Mouse (Mus musculus) left cerebral cortex, adult 2 months (tissue): ENCODE data around the gene Nprl3. TPM values are rescaled to one million over a fixed set of nuclear protein-coding genes. Genes with fewer than 3 reads are reported as not detected.
"Not testable (repeated sequence)": the region's sequence is repeated elsewhere in the genome, so short reads cannot be mapped to it uniquely, and the experiment has no call there.

Experiments
- DNase-seq, 2 experiments: peaks; one replicate each; pipeline ENCODE4 v3.0.0; 2021 to 2022; ENCODE audit warnings: low spot score in 2 of 2, mixed read lengths in 1 of 2; ENCODE audit errors: extremely low spot score in 1 of 2
- H3K27ac ChIP-seq: fragments of 200-600 bp; 2 replicates; pipeline ENCODE4 v1.8.1; 2022
- H3K4me3 ChIP-seq: fragments of 200-600 bp; 2 replicates; pipeline ENCODE4 v1.8.1; 2022
- CTCF ChIP-seq: fragments of 200-600 bp; IDR thresholded peaks from 2 replicates; pipeline ENCODE4 v1.8.1; 2022; ENCODE audit warnings: antibody characterized with exemption, mild to moderate bottlenecking, moderate library complexity
- intact Hi-C: fragments of 180-260 bp; cut with DNase I; formaldehyde crosslinking; loops from one replicate; pipeline ENCODE4 v1.15.1; 2025
- total RNA-seq, 2 experiments: library from RNA; stranded (reverse); gene quantifications; 2 replicates each; pipeline ENCODE4 v1.2.3; 2021

Nprl3 gene
- total RNA-seq, 2 experiments from 2014 or later, result 45.2 to 52.2 TPM

GRCm38 (mm10) chr11:32220607-32221224 lies 46.8 kb downstream of the Nprl3 start:
- no peak for DNase-seq
- intact Hi-C loops, result no loop called here
- no peak for TF ChIP-seq CTCF
- Histone ChIP-seq H3K4me3 (peak overlapping the region; percentile 69), H3K27ac (peak overlapping the region; percentile 66)

DNA sequence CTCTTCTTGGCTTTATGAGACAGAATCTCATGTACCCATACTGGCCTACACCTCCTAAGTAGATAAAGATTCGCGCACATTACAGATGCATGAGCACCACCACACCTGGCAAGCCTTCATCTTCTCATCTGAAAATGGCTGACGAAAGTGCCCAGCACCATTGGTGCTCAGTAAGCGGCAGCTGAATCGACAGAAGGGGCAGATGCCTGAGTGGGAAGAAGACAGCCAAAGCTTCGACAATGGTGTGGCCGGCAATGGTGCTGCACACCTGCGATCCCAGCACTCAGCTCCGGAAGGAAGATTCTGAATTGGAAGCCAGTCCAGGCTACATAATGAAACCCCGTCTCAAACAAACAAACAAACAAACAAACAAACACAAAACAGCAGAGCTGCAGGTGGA lies 48.2 kb downstream of the Nprl3 start:
- no peak for DNase-seq
- no peak overlapping the region for H3K27ac ChIP-seq
- H3K4me3 ChIP-seq, result no peak overlapping the region
- TF ChIP-seq CTCF, result no peak
- intact Hi-C loops, result no loop called here

DNA sequence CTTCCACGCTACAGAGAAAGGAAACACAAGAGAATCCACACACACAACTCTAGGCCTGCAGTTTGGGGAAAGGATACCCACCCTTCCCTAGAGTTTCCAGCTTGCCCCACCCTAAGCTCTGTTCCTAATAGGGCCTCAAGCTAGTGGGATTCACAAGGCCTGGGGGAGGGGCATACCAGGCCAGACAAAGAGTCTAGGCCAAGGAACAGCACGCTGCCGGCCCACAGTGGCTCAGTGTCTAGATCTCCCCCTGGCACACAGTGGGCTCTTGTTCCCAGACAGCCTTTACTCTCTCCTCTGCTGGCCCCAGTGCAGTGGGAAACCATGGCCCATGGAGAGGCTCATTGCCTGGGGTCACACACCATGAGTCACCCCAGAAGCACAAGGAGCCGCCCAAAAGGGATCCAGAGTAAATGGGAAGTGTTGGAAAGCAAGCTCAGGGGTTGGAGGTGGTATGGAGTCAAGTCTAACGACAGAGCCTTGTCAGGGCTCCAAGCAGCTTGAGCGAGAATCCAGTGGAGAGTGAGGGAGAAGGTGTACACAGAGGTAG lies 48.9 kb downstream of the Nprl3 start:
- DNase-seq, result no peak
- intact Hi-C loops, result no loop called here

DNA sequence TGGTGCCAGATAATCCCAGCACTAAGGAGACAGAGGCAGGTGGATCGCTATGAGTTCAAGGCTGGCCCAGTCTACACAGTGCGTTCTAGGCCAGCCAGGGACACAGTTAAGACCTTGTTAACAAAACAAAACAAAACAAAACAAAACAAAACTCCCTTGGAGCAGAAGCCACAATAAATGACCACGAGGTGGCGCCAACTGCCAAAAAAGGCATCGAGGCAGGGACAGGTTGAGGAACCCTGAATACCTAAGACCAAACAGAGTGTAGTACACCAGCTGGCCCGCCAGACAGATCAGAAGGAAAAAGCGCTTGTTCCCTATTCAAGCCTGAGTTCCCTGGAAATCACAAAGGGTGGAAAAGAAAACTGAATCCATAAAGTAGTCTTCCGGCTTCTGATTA lies 50.7 kb downstream of the Nprl3 start:
- intact Hi-C loops, result loop anchor here (1.0 to 2.0 kb wide), 2 partner anchors 21 to 104 kb away; no protein-coding TSS in a partner anchor
- TF ChIP-seq CTCF, result peak; percentile 75
- no peak overlapping the region for H3K4me3 ChIP-seq
- H3K27ac ChIP-seq, result no peak overlapping the region
- peak in 1 of 2 experiments; percentile 73 for DNase-seq

More for the DNA sequence above, 48.9 kb downstream of the Nprl3 start:
- no peak for TF ChIP-seq CTCF
- Histone ChIP-seq H3K4me3 (no peak overlapping the region), H3K27ac (no peak overlapping the region)

GRCm38 (mm10) chr11:32215372-32216162 lies 51.9 kb downstream of the Nprl3 start:
- no peak overlapping the region for H3K4me3 ChIP-seq
- intact Hi-C loops, result loop anchor here (2.0 kb wide), 1 partner anchor 105 kb away; no protein-coding TSS in a partner anchor
- H3K27ac ChIP-seq, result no peak overlapping the region
- no peak for DNase-seq
- TF ChIP-seq CTCF, result no peak

- intact Hi-C loops, result no loop called here
- no peak overlapping the region for H3K27ac ChIP-seq
- no peak for TF ChIP-seq CTCF
- H3K4me3 ChIP-seq, result no peak overlapping the region
- DNase-seq, result no peak
Measured at GRCm38 (mm10) chr11:32210623-32211022, 56.9 kb downstream of the Nprl3 start.

DNA sequence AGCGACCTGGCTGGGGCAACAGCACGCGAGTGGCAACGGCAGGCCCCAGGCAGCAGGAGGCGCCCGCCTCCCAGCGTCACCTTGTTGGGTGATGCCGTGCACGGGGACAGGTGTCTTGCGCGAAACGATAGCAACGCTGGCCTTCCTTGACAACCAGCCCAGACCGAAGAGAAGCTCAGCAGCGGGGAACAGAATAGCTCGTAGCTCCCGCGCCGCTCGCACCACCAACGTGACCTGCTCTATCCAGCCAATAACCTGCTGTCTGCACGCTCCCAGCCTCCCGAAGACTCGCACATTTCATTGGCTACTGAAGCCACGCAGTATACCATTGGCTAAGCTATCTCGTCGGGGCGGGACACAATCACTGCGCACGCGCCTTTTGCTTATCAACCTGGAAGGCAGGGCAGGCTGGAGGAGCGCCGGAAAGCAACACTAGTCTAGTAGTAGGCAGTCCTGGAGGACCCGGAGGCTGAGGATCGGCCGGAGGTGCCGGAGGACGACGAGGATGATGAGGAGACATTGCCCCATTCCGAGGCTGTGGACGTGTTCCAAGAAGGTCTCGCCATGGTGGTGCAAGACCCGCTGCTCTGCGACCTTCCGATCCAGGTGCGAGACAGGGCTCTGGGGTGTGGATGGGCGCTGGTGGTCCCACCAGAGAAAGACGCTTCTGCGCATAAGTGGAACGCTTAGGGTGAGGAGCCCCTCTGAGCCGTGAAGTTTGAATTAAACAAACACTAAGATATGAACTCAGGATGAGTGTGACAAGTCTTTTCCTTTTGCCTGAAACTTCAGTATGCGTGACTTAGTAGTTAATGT lies 62.2 kb downstream of the Nprl3 start, which contains the start of gene Snrnp25:
TSS of gene Snrnp25 (plus strand) at position 358 of the 816 bp plus-strand sequence.
- peak within 1 kb of the TSS; percentile 61 for H3K27ac ChIP-seq
- peak; percentile 33 for TF ChIP-seq CTCF
- peak; percentile 88 to 92 for DNase-seq
- intact Hi-C loops, result no loop called here
- H3K4me3 ChIP-seq, result peak within 1 kb of the TSS; percentile 87

DNA sequence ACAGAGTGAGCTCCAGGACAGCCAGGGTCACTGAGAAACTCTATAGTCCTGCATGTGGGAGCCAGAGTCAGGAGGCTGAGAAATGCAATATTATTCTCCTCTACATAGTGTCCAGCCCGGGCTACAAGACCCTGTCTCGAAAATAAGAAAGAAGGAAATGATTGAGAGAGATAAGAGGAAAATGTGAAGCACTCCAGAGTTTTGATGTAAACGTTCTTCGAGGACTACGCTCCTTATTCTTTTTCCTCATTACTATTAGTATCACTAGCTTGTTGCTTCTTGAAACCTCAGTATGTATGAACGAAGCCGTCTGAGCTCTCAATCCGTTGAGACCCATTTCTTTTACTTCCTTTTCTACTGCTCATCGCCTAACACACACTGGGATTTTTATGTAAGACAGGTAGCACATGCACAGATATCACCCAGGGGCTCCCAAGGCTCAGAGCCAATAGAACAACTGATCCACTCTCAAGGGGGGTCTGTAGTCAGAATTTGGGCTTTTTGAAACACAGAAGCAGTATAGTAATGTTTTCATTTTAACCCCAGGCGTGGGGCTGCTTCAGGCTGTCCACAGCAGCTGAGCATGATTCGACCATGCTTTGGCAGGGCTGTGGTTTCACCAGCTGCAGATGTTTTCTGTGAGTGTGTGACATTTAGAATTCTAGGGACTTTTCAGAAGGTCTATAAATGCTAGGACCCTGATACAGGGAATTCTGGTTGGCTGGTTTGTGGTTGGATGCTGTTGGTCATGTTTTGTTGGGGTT lies 65.4 kb downstream of the Nprl3 start:
- no peak for TF ChIP-seq CTCF
- Histone ChIP-seq H3K27ac (no peak overlapping the region), H3K4me3 (no peak overlapping the region)
- intact Hi-C loops, result no loop called here
- no peak for DNase-seq

DNA sequence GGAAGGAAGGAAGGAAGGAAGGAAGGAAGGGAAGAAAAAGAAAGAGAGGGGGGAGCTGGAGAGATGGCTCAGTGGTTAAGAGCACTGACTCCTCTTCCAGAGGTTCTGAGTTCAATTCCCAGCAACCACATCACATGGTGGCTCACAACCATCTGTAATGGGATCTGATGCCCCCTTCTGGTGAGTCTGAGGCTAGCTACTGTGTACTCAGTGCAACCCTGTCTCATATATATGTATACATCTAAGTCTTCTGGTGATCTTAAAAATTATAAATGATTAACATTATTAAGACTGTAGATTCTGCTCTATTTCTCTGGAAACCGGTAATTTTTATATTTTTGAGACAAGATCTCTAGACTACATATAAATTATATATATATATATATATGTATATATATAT lies 66.5 kb downstream of the Nprl3 start:
- peak; percentile 12 for TF ChIP-seq CTCF
- DNase-seq, H3K27ac ChIP-seq, H3K4me3 ChIP-seq, intact Hi-C loops: not testable (repeated sequence)

DNA sequence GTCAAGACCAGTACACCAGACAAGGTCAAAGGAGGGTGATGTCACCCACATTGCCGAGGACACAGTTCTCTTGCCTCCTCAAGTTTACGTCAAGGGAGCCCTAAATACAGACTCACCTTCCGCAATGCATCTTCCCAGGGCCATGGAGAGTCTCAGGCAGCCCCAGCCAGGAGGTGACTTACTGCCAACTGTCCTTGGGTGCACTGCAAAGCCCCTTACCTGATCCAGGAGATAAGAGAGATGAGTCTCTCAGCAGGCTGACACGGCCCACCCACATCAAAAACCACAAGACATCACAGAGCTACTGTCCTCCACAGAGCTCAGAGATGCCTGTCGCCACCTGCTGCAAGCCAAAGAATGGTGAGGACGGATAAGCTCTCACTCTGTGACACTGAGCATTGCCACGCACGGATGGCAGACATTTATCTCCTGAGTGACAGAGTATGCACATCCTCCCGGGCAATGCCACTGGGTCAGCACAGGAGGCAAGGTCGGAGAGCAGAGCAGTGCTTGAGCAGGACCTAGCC lies 67.4 kb downstream of the Nprl3 start, which contains the start of gene Il9r:
TSS of gene Il9r (minus strand) at position 205 of the 527 bp plus-strand sequence.
- intact Hi-C loops, result no loop called here
- no peak for TF ChIP-seq CTCF
- DNase-seq, result no peak
- H3K27ac ChIP-seq, result no peak within 1 kb of the TSS
- H3K4me3 ChIP-seq, result no peak within 1 kb of the TSS

DNA sequence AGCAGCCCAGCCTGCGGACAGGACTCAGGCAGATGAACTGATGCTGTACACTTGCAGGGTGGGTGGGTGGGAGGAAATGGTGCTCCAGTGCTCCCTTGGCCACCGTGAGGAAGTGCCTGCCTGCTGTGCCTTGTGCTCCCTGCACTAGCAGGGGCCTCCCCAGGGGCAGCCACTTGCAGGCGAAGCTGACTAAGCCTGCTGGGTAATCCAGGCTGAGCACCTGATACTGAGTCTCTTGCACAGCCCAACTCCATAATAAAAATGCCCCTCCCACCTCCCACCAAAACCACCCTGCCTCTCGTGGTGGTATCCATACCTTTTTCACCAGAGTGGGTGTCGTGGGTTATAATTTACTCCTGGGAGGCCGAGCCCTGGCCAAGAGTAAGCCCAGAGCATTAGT lies 68.3 kb downstream of the Nprl3 start:
- no peak for TF ChIP-seq CTCF
- H3K27ac ChIP-seq, result no peak overlapping the region
- no peak overlapping the region for H3K4me3 ChIP-seq
- intact Hi-C loops, result loop anchor here (5.0 kb wide), 1 partner anchor 78 kb away; the partner anchor contains the start of gene Hba-x
- DNase-seq, result no peak
